Mouse (Mus musculus) heart, postnatal 0 days (tissue): Measurements from ENCODE around the gene Gm3839. TPM values are rescaled to one million over a fixed set of nuclear protein-coding genes. Genes with fewer than 3 reads are reported as not detected.
"Not testable (repeated sequence)": the region's sequence is repeated elsewhere in the genome, so short reads cannot be mapped to it uniquely, and the experiment has no call there.

ENCODE experiments used
- ATAC-seq: fragments of 200-750 bp; cut with Nextera tagmentation; 2 replicates; pipeline ENCODE4 v1.8.0; 2017; ENCODE audit warnings: low read depth, moderate number of reproducible peaks, moderate library complexity; ENCODE audit not compliant: insufficient read depth
- DNase-seq: peaks from one replicate; pipeline ENCODE4 v3.0.0-alpha.2; 2016; ENCODE audit warnings: low spot score
- H3K27ac ChIP-seq: fragments of 300-500 bp; sonication (generic); 2 replicates; pipeline ENCODE4 v1.5.1; 2014; ENCODE audit warnings: low read depth, mild to moderate bottlenecking
- H3K27me3 ChIP-seq: fragments of 300-500 bp; sonication (generic); 2 replicates; pipeline ENCODE4 v1.6.1; 2014; ENCODE audit warnings: low read length, mixed read lengths; ENCODE audit not compliant: control insufficient read depth, insufficient read depth
- H3K36me3 ChIP-seq: fragments of 300-500 bp; sonication (generic); replicated peaks from 2 replicates; pipeline ENCODE4 v1.6.1; 2014; ENCODE audit warnings: low read length, mixed read lengths; ENCODE audit not compliant: control insufficient read depth, insufficient read depth
- H3K4me1 ChIP-seq: fragments of 300-500 bp; sonication (generic); 2 replicates; pipeline ENCODE4 v1.6.1; 2014; ENCODE audit warnings: antibody characterized with exemption; ENCODE audit not compliant: control insufficient read depth, insufficient read depth
- H3K4me2 ChIP-seq: fragments of 300-500 bp; sonication (generic); 2 replicates; pipeline ENCODE4 v1.6.1; 2014; ENCODE audit warnings: low read depth, mild to moderate bottlenecking, low read length, moderate library complexity
- H3K4me3 ChIP-seq: fragments of 300-500 bp; sonication (generic); 2 replicates; pipeline ENCODE4 v1.5.1; 2014; ENCODE audit warnings: low read depth, low read length
- H3K9ac ChIP-seq: fragments of 300-500 bp; sonication (generic); replicated peaks from 2 replicates; pipeline ENCODE4 v1.6.1; 2014; ENCODE audit warnings: low read depth, low read length, mixed read lengths
- H3K9me3 ChIP-seq: fragments of 300-500 bp; sonication (generic); replicated peaks from 2 replicates; pipeline ENCODE4 v1.6.1; 2016; ENCODE audit warnings: low read length; ENCODE audit not compliant: control insufficient read depth
- CTCF ChIP-seq: IDR thresholded peaks from 2 replicates; pipeline ENCODE4 v1.5.1; 2016; ENCODE audit warnings: antibody characterized with exemption, control low read depth, low read depth
- EP300 ChIP-seq: IDR thresholded peaks from 2 replicates; pipeline ENCODE4 v1.6.1; 2016; ENCODE audit warnings: antibody characterized with exemption, low read depth
- WGBS: fragments of 180-500 bp; shearing (Covaris S2); extraction: QIAGEN DNeasy Blood & Tissue Kit; methylation state at CpG from one replicate; pipeline ENCODE4 v1.1.7; 2014; 5-methylcytosine and 5-hydroxymethylcytosine counted together
- polyA plus RNA-seq: library from polyadenylated mRNA; unstranded; fragments of >200 nt; fragmentation: Nextera tagmentation; extraction: Ambion mirVana; gene quantifications from 2 replicates; pipeline ENCODE4 v1.2.1, GENCODE M21; 2015
- total RNA-seq: library from RNA; depleted of rRNA; stranded (reverse); fragments of >200 nt; gene quantifications from 2 replicates; pipeline ENCODE4 v1.2.3, GENCODE M21; 2014; ENCODE audit warnings: low replicate concordance; rRNA removed

Gm3839 gene
- total RNA-seq, result 4.1 and 17.8 TPM in 2 replicates
- polyA plus RNA-seq, result 3.6 and 3.7 TPM in 2 replicates

- not testable (repeated sequence) for DNase-seq, H3K4me1 ChIP-seq, ATAC-seq
Measured at GRCm38 (mm10) chr14:11356626-11357025, at the start of gene Gm3839. Gene Gm3839, minus strand, starts transcription at chr14:11356726.

GRCm38 (mm10) chr14:11405661-11406060, 49.1 kb upstream of the Gm3839 start:
- H3K9ac ChIP-seq, result no peak overlapping the region
- H3K4me1 ChIP-seq, result no peaks in the 10 kb centered on the region
- no peak overlapping the region for H3K27ac ChIP-seq
- TF ChIP-seq EP300 (no peak), CTCF (no peak)
- H3K36me3 ChIP-seq, result no peaks in the 10 kb centered on the region
- WGBS, result 81% methylated on average over 9 of the region's 9 CpGs
- ATAC-seq (no peak), DNase-seq (no peak)
- H3K9me3 ChIP-seq, result no peaks in the 10 kb centered on the region
- H3K4me2 ChIP-seq, result no peak overlapping the region
- no peaks in the 10 kb centered on the region for H3K27me3 ChIP-seq
- H3K4me3 ChIP-seq, result no peak overlapping the region

More at GRCm38 (mm10) chr14:11356626-11357025, at the start of gene Gm3839:
- H3K9me3 ChIP-seq, H3K27me3 ChIP-seq, H3K4me2 ChIP-seq, H3K9ac ChIP-seq, H3K36me3 ChIP-seq, H3K27ac ChIP-seq, H3K4me3 ChIP-seq: not testable (repeated sequence)

GRCm38 (mm10) chr14:11377846-11378245, 21.3 kb upstream of the Gm3839 start:
- Histone ChIP-seq H3K9me3 (no peaks in the 10 kb centered on the region), H3K27me3 (no peaks in the 10 kb centered on the region), H3K9ac (no peak overlapping the region), H3K27ac (no peak overlapping the region), H3K36me3 (no peaks in the 10 kb centered on the region), H3K4me3 (no peak overlapping the region), H3K4me2 (no peak overlapping the region), H3K4me1 (no peaks in the 10 kb centered on the region)
- TF ChIP-seq EP300 (no peak), CTCF (no peak)
- 93% methylated on average over 3 of the region's 3 CpGs for WGBS
- ATAC-seq (no peak), DNase-seq (no peak)

GRCm38 (mm10) chr14:11375225-11375624, 18.7 kb upstream of the Gm3839 start:
- WGBS, result 71% methylated on average over 5 of the region's 5 CpGs
- Histone ChIP-seq H3K27ac (no peak overlapping the region), H3K4me1 (no peaks in the 10 kb centered on the region), H3K9ac (no peak overlapping the region), H3K4me3 (no peak overlapping the region), H3K27me3 (no peaks in the 10 kb centered on the region), H3K4me2 (no peak overlapping the region), H3K36me3 (no peaks in the 10 kb centered on the region), H3K9me3 (no peaks in the 10 kb centered on the region)
- no peak for TF ChIP-seq CTCF
- TF ChIP-seq EP300, result no peak
- DNase-seq (no peak), ATAC-seq (no peak)

- no peak overlapping the region for H3K4me3 ChIP-seq
- H3K9me3 ChIP-seq, result 0 out of 2 replicates have a peak, but pooled peaks cover 3% of the 10 kb centered on the region
- DNase-seq (no peak), ATAC-seq (no peak)
- no peaks in the 10 kb centered on the region for H3K36me3 ChIP-seq
- H3K4me2 ChIP-seq, result no peak overlapping the region
- H3K27me3 ChIP-seq, result no peaks in the 10 kb centered on the region
- no peak overlapping the region for H3K27ac ChIP-seq
- 70% methylated on average over 3 of the region's 3 CpGs for WGBS
- no peak overlapping the region for H3K9ac ChIP-seq
- TF ChIP-seq CTCF (no peak), EP300 (no peak)
- H3K4me1 ChIP-seq, result no peaks in the 10 kb centered on the region
Measured at GRCm38 (mm10) chr14:11346086-11346485, 10.4 kb downstream of the Gm3839 start.

GRCm38 (mm10) chr14:11329993-11330392, 26.5 kb downstream of the Gm3839 start:
- DNase-seq (no peak), ATAC-seq (no peak)
- Histone ChIP-seq H3K4me1 (no peaks in the 10 kb centered on the region), H3K27me3 (no peaks in the 10 kb centered on the region), H3K4me2 (no peak overlapping the region), H3K36me3 (no peaks in the 10 kb centered on the region), H3K9ac (no peak overlapping the region), H3K9me3 (no peaks in the 10 kb centered on the region; the same call in 1 of the 2 replicates), H3K27ac (no peak overlapping the region), H3K4me3 (no peak overlapping the region)
- WGBS, result 48% methylated on average over 2 of the region's 2 CpGs
- TF ChIP-seq EP300, result no peak
- peak; percentile 43 for TF ChIP-seq CTCF
